Mouse (Mus musculus) olfactory bulb, adult 2 months (tissue): ENCODE results near the gene Fstl1.

Experiments
- CTCF ChIP-seq: fragments of 200-500 bp; IDR thresholded peaks from 2 replicates; pipeline ENCODE4 v1.5.1; 2012; ENCODE audit warnings: low read depth, mild to moderate bottlenecking, low read length, moderate library complexity; ENCODE audit not compliant: insufficient read depth
- POLR2A ChIP-seq: fragments of 200-500 bp; IDR thresholded peaks from 2 replicates; pipeline ENCODE4 v1.6.1; 2012; ENCODE audit warnings: mild to moderate bottlenecking, low read depth, low read length, moderate library complexity; ENCODE audit not compliant: insufficient read depth

GRCm38 (mm10) chr16:37809623-37809992, 32.9 kb downstream of the Fstl1 start:
- no peak for TF ChIP-seq CTCF
- no peak for TF ChIP-seq POLR2A
